Mouse (Mus musculus): ENCODE measurements around the gene Boll. TPM values are rescaled to one million over a fixed set of nuclear protein-coding genes. Genes with fewer than 3 reads are reported as not detected.

Boll gene
- polyA plus RNA-seq, 1 experiment = not detected

- Histone ChIP-seq H3K4me2 (ENCODE audit: low read depth) (peak overlapping the region; percentile 97), H3K4me3 (peak overlapping the region; percentile 95)
Measured at GRCm38 (mm10) chr1:55239237-55239636, 124.0 kb downstream of the Boll start.

DNA sequence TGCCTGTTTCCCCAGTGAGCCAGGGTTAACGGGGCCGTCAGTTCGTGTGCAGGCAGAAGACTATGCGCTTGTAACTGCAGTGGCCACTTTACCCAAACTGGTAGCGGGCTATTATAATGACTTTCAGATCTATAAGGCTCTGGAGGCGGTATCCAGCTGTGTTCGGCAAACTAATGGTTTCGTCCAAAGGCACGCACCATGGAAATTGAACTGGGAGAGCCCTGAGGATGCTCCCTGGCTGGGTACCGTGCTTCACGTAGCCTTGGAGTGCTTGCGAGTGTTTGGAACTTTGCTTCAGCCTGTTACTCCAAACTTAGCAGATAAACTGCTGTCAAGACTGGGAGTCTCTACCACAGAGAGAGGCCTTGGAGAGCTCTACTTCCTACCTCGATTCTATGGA, 124.8 kb downstream of the Boll start:
- Histone ChIP-seq H3K4me2 (ENCODE audit: low read depth) (peak overlapping the region; percentile 97), H3K36me3 (ENCODE audit: control insufficient read depth, insufficient read depth) (peaks cover 5% of the 10 kb centered on the region), H3K4me3 (peak overlapping the region; percentile 95), H3ac (ENCODE audit: control insufficient read depth, insufficient read length) (peak overlapping the region; percentile 38), H3K27me3 (ENCODE audit: control insufficient read depth, insufficient read depth, insufficient read length) (no peaks in the 10 kb centered on the region), H3K79me2 (ENCODE audit: control insufficient read depth, insufficient read depth) (peaks cover 46% of the 10 kb centered on the region)
- TF ChIP-seq MYOD1 (IDR thresholded peaks at IDR 0.05; ENCODE audit: control insufficient read depth in 1 of 3, insufficient read length in 2 of 3, low read depth in 2 of 3) (no peak), POLR2A (IDR thresholded peaks at IDR 0.05; ENCODE audit: insufficient read length, low read depth) (no peak)

More at GRCm38 (mm10) chr1:55239237-55239636, 124.0 kb downstream of the Boll start:
- H3ac ChIP-seq (ENCODE audit: control insufficient read depth, insufficient read length) = no peak overlapping the region
- H3K36me3 ChIP-seq (ENCODE audit: control insufficient read depth, insufficient read depth) = peaks cover 5% of the 10 kb centered on the region
- TF ChIP-seq TCF3 (IDR thresholded peaks at IDR 0.05; ENCODE audit: insufficient read length, low read depth) (no peak), E2F4 (IDR thresholded peaks at IDR 0.05; ENCODE audit: insufficient read depth) (no peak)
- no peaks in the 10 kb centered on the region for H3K27me3 ChIP-seq (ENCODE audit: control insufficient read depth, insufficient read depth, insufficient read length)
- peaks cover 46% of the 10 kb centered on the region for H3K79me2 ChIP-seq (ENCODE audit: control insufficient read depth, insufficient read depth)

DNA sequence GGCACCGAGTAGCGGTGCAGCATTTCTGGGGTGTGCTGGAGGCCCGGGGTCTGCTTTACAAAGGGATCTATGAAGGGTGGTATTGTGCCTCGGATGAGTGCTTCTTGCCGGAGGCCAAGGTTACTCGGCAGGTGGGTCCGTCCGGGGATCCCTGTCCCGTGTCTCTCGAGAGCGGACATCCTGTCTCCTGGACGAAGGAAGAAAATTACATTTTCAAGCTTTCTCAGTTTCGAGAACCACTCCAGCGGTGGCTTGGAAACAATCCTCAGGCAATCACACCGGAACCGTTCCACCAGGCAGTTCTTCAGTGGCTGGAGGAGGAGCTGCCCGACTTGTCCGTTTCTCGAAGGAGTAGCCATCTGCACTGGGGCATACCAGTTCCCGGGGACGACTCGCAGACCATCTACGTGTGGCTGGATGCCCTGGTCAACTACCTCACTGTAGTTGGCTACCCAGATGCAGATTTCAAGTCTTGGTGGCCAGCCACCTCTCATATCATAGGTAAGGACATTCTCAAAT, 125.6 kb downstream of the Boll start:
- peak overlapping the region; percentile 38 for H3ac ChIP-seq (ENCODE audit: control insufficient read depth, insufficient read length)
- peaks cover 5% of the 10 kb centered on the region for H3K36me3 ChIP-seq (ENCODE audit: control insufficient read depth, insufficient read depth)
- H3K27me3 ChIP-seq (ENCODE audit: control insufficient read depth, insufficient read depth, insufficient read length) = no peaks in the 10 kb centered on the region
- TF ChIP-seq REST (IDR thresholded peaks at IDR 0.05; ENCODE audit: insufficient read depth, insufficient read length) = no peak
- TF ChIP-seq TCF3 (IDR thresholded peaks at IDR 0.05; ENCODE audit: insufficient read length, low read depth) = no peak
- TF ChIP-seq MYOG (IDR thresholded peaks at IDR 0.05; ENCODE audit: control insufficient read depth in 1 of 3, insufficient read depth in 1 of 3, insufficient read length in 2 of 3, low read depth in 2 of 3) = no peak
- no peak for TF ChIP-seq CEBPB (IDR thresholded peaks at IDR 0.05; ENCODE audit: insufficient read depth, poor library complexity, severe bottlenecking)
- no peak for TF ChIP-seq USF1 (IDR thresholded peaks at IDR 0.05; ENCODE audit: low read depth)
- TF ChIP-seq SRF (IDR thresholded peaks at IDR 0.05; ENCODE audit: control insufficient read depth, insufficient read length, low read depth) = no peak
- no peak for TF ChIP-seq POLR2A (IDR thresholded peaks at IDR 0.05; ENCODE audit: insufficient read length, low read depth)
- no peak for TF ChIP-seq POLR2AphosphoS2 (IDR thresholded peaks at IDR 0.05; ENCODE audit: insufficient read length, low read depth)
- no peak for TF ChIP-seq MAX (IDR thresholded peaks at IDR 0.05; ENCODE audit: low read depth)
- no peak for TF ChIP-seq MYOD1 (IDR thresholded peaks at IDR 0.05; ENCODE audit: control insufficient read depth in 1 of 3, insufficient read length in 2 of 3, low read depth in 2 of 3)
- no peak for TF ChIP-seq TCF12 (IDR thresholded peaks at IDR 0.05; ENCODE audit: insufficient read depth, poor library complexity, severe bottlenecking)
- no peak for TF ChIP-seq E2F4 (IDR thresholded peaks at IDR 0.05; ENCODE audit: insufficient read depth)
- H3K4me3 ChIP-seq = peak overlapping the region; percentile 95
- peak overlapping the region; percentile 97 for H3K4me2 ChIP-seq (ENCODE audit: low read depth)
- peaks cover 46% of the 10 kb centered on the region for H3K79me2 ChIP-seq (ENCODE audit: control insufficient read depth, insufficient read depth)

- peak within 1 kb of the TSS; percentile 95 for H3K4me3 ChIP-seq
- TF ChIP-seq REST (IDR thresholded peaks at IDR 0.05; ENCODE audit: insufficient read depth, insufficient read length) (peak; percentile 48), MYOG (IDR thresholded peaks at IDR 0.05; ENCODE audit: control insufficient read depth in 1 of 3, insufficient read depth in 1 of 3, insufficient read length in 2 of 3, low read depth in 2 of 3) (peak in 2 of 3 experiments; percentile 73 to 76), POLR2A (IDR thresholded peaks at IDR 0.05; ENCODE audit: insufficient read length, low read depth) (peak; percentile 100), MAX (IDR thresholded peaks at IDR 0.05; ENCODE audit: low read depth) (no peak), CEBPB (IDR thresholded peaks at IDR 0.05; ENCODE audit: insufficient read depth, poor library complexity, severe bottlenecking) (no peak), TCF12 (IDR thresholded peaks at IDR 0.05; ENCODE audit: insufficient read depth, poor library complexity, severe bottlenecking) (no peak), POLR2AphosphoS2 (IDR thresholded peaks at IDR 0.05; ENCODE audit: insufficient read length, low read depth) (peak; percentile 98), SRF (IDR thresholded peaks at IDR 0.05; ENCODE audit: control insufficient read depth, insufficient read length, low read depth) (no peak), E2F4 (IDR thresholded peaks at IDR 0.05; ENCODE audit: insufficient read depth) (peak; percentile 94), USF1 (IDR thresholded peaks at IDR 0.05; ENCODE audit: low read depth) (no peak), TCF3 (IDR thresholded peaks at IDR 0.05; ENCODE audit: insufficient read length, low read depth) (peak; percentile 31), MYOD1 (IDR thresholded peaks at IDR 0.05; ENCODE audit: control insufficient read depth in 1 of 3, insufficient read length in 2 of 3, low read depth in 2 of 3) (peak in 2 of 3 experiments; percentile 54 to 85)
- peaks cover 46% of the 10 kb centered on the region for H3K79me2 ChIP-seq (ENCODE audit: control insufficient read depth, insufficient read depth)
- H3K36me3 ChIP-seq (ENCODE audit: control insufficient read depth, insufficient read depth) = peaks cover 5% of the 10 kb centered on the region
- H3K27me3 ChIP-seq (ENCODE audit: control insufficient read depth, insufficient read depth, insufficient read length) = no peaks in the 10 kb centered on the region
- H3K4me2 ChIP-seq (ENCODE audit: low read depth) = peak within 1 kb of the TSS; percentile 97
- H3ac ChIP-seq (ENCODE audit: control insufficient read depth, insufficient read length) = peak within 1 kb of the TSS; percentile 38
Measured at GRCm38 (mm10) chr1:55236890-55237642, 126.2 kb downstream of the Boll start, which contains the start of gene Mars2. Gene Mars2 (plus strand): TSS chr1:55237177.

- Histone ChIP-seq H3K4me2 (ENCODE audit: low read depth) (peak overlapping the region; percentile 87), H3K27me3 (ENCODE audit: control insufficient read depth, insufficient read depth, insufficient read length) (no peaks in the 10 kb centered on the region), H3K36me3 (ENCODE audit: control insufficient read depth, insufficient read depth) (peaks cover 5% of the 10 kb centered on the region), H3K4me3 (peak overlapping the region; percentile 95), H3K79me2 (ENCODE audit: control insufficient read depth, insufficient read depth) (peaks cover 40% of the 10 kb centered on the region), H3ac (ENCODE audit: control insufficient read depth, insufficient read length) (peak overlapping the region; percentile 38)
- no peak for TF ChIP-seq CEBPB (IDR thresholded peaks at IDR 0.05; ENCODE audit: insufficient read depth, poor library complexity, severe bottlenecking)
- no peak for TF ChIP-seq REST (IDR thresholded peaks at IDR 0.05; ENCODE audit: insufficient read depth, insufficient read length)
- no peak for TF ChIP-seq USF1 (IDR thresholded peaks at IDR 0.05; ENCODE audit: low read depth)
- no peak for TF ChIP-seq SRF (IDR thresholded peaks at IDR 0.05; ENCODE audit: control insufficient read depth, insufficient read length, low read depth)
- no peak for TF ChIP-seq MAX (IDR thresholded peaks at IDR 0.05; ENCODE audit: low read depth)
Measured at GRCm38 (mm10) chr1:55236487-55236886, 126.8 kb downstream of the Boll start.
